In the genomic region with DNA sequence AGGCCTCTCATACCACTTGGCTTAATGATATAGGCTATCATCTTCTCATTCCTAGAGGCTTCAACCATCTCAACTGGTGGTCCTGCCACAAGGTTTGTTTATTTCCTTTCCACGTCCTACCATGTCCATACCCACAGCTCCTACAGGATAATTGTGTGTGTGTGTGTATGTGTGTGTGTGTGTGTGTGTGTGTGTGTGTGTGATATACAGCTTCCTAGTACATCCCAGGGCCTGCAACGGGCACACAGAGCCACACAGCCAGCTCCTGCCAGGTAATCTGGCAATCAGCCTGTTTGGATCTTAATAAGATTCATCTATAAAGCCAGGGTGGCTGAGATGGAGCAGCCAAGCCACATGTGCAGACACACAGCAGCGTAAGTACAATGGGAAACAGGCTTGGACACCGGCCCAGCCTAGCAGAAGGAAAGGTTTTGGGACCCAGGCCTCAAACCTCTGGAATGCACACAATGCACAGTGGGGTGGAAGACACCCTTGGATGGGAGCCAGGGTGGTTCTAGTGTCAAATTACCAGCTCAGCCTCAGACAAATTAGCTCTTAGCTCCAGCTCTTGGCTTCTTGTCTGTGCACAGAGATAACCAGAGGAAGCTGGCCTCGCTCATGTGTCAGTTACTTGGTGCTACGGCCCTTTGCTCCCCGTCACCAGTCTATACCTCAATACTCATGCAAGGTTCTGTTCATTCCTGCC, we compare ENCODE assay signal across 8 mouse cellular contexts. TPM values are rescaled to one million over a fixed set of nuclear protein-coding genes. Genes with fewer than 3 reads are reported as not detected.
A peak's percentile ranks its signal among the peaks of the same experiment; 100 is the strongest.
DNase-seq lines count a peak whose midpoint lies in the region; ATAC-seq lines count a peak whose summit lies in the region.

No protein-coding gene starts in this region.

- ATAC-seq in midbrain, embryonic 16.5 days, result peak; percentile 54
- ATAC-seq in monocyte, adult 5-6 weeks (replicated peaks; ENCODE audit: insufficient number of reproducible peaks, low FRiP score, low TSS enrichment, poor library complexity, severe bottlenecking), result no peak

- no peaks in the 10 kb centered on the region for H3K36me3 ChIP-seq in heart, embryonic 10.5 days
- H3K36me3 ChIP-seq in midbrain, embryonic 16.5 days (ENCODE audit: control insufficient read depth, insufficient read depth, low read length), result no peaks in the 10 kb centered on the region

- DNase-seq in heart, embryonic 10.5 days (ENCODE audit: low spot score), result peak; percentile 88
- DNase-seq in heart, postnatal 25 days (ENCODE audit: low spot score), result no peak
- DNase-seq in R1 (ENCODE audit: low read depth, low spot score), result peak; percentile 13
- peak; percentile 17 for DNase-seq in embryo, embryonic 11.5 days (ENCODE audit: low read depth, low spot score)
- peak; percentile 6 for DNase-seq in kidney, adult 18-20 months
- DNase-seq in thymus, postnatal 14 days, result no peak

- WGBS in heart, embryonic 10.5 days, result 35% methylated on average over 7 of the region's 7 CpGs
- 57% methylated on average over 7 of the region's 7 CpGs for WGBS in midbrain, embryonic 16.5 days

- no peak overlapping the region for H3K9ac ChIP-seq in midbrain, embryonic 16.5 days (ENCODE audit: low read depth, low read length)

- no peaks in the 10 kb centered on the region for H3K9me3 ChIP-seq in heart, embryonic 10.5 days
- H3K9me3 ChIP-seq in midbrain, embryonic 16.5 days (replicated peaks; ENCODE audit: control insufficient read depth, low read length, poor library complexity, severe bottlenecking), result no peaks in the 10 kb centered on the region

- intact Hi-C loops in heart, postnatal 25 days (cut with DNase I), result no loop called here

- H3K4me1 ChIP-seq in heart, embryonic 10.5 days, result peaks cover 29% of the 10 kb centered on the region
- no peaks in the 10 kb centered on the region for H3K4me1 ChIP-seq in midbrain, embryonic 16.5 days (ENCODE audit: control insufficient read depth, insufficient read depth, low read length)

- H3K27me3 ChIP-seq in heart, embryonic 10.5 days (ENCODE audit: insufficient read depth, poor library complexity, severe bottlenecking), result no peaks in the 10 kb centered on the region
- H3K27me3 ChIP-seq in midbrain, embryonic 16.5 days (ENCODE audit: control insufficient read depth, insufficient read depth, low read depth, low read length), result no peaks in the 10 kb centered on the region

- H3K4me3 ChIP-seq in heart, embryonic 10.5 days, result no peak overlapping the region
- H3K4me3 ChIP-seq in midbrain, embryonic 16.5 days (ENCODE audit: low read depth, low read length), result no peak overlapping the region

- no peak overlapping the region for H3K4me2 ChIP-seq in midbrain, embryonic 16.5 days (ENCODE audit: low read length)

- peak overlapping the region; percentile 52; the same call in 1 of the 2 replicates for H3K27ac ChIP-seq in heart, embryonic 10.5 days
- no peak overlapping the region for H3K27ac ChIP-seq in midbrain, embryonic 16.5 days (ENCODE audit: low read length)

RNA-seq across cellular contexts. Expression of a gene that starts 45.0 kb away (rescaled TPM):
- 6.3 and 22.3 TPM in 2 replicates for polyA plus RNA-seq in heart, embryonic 10.5 days (2016; fragmentation: Nextera tagmentation; extraction: Ambion mirVana)
- under 1 TPM; 0.45 to 0.88 TPM for total RNA-seq in heart, postnatal 25 days (2021)
- polyA plus RNA-seq in midbrain, embryonic 16.5 days (2015; fragmentation: Nextera tagmentation; extraction: Ambion mirVana), result 80.5 and 145 TPM in 2 replicates
- total RNA-seq in monocyte, adult 5-6 weeks (2017), result 0.39 TPM in 1 of 3 replicates, not detected in the others

Comparison
In these comparisons a context has a peak if more than half of its experiments do, and no peak if none do; other contexts are left out.
1. DNase-seq: peak in heart, embryonic 10.5 days (single experiment), R1 (single experiment), embryo, embryonic 11.5 days (single experiment) and kidney, adult 18-20 months (single experiment); none in heart, postnatal 25 days (single experiment) and thymus, postnatal 14 days (single experiment).